ENCODE assay signal across 19 mouse cellular contexts in genomic region chr17:46040561-46040960, GRCm38 (mm10). TPM values are rescaled to one million over a fixed set of nuclear protein-coding genes. Genes with fewer than 3 reads are reported as not detected.
DNase-seq lines count a peak whose midpoint lies in the region; ATAC-seq and TF ChIP-seq lines count a peak whose summit lies in the region.
"Had no signal": no experiment of that assay in that cellular context is flagged by ENCODE, and none has a peak within 500 bp of the region (broad histone marks: within the 10 kb centered on the region; RNA-seq: fewer than 3 reads in every experiment).

No protein-coding gene starts in this region.

- H3K4me3 ChIP-seq in intestine, embryonic 15.5 days (replicated peaks): no peak overlapping the region
- H3K4me3 ChIP-seq in intestine, postnatal 0 days (ENCODE audit: low read depth, low read length): no peak overlapping the region
- H3K4me3 ChIP-seq in lung, embryonic 16.5 days (ENCODE audit: low read length): no peak overlapping the region
- no peak overlapping the region for H3K4me3 ChIP-seq in intestine, embryonic 16.5 days (ENCODE audit: low read length)
- H3K4me3 ChIP-seq: embryonic facial prominence, embryonic 12.5 days; erythroblast, embryonic 14.5 days; heart, embryonic 15.5 days; hindbrain, embryonic 13.5 days; layer of hippocampus, adult 2 months; midbrain, embryonic 13.5 days; neural tube, embryonic 13.5 days had no signal

- 0 out of 2 replicates have a peak, but pooled peaks cover 14% of the 10 kb centered on the region for H3K4me1 ChIP-seq in intestine, embryonic 15.5 days (replicated peaks)
- H3K4me1 ChIP-seq in intestine, postnatal 0 days (replicated peaks; ENCODE audit: control insufficient read depth, insufficient read depth, low read length): no peaks in the 10 kb centered on the region
- H3K4me1 ChIP-seq in lung, embryonic 16.5 days (replicated peaks; ENCODE audit: control insufficient read depth, insufficient read depth, low read length): peaks cover 23% of the 10 kb centered on the region
- 0 out of 2 replicates have a peak, but pooled peaks cover 4% of the 10 kb centered on the region for H3K4me1 ChIP-seq in intestine, embryonic 16.5 days (ENCODE audit: control insufficient read depth, insufficient read depth, low read length)
- H3K4me1 ChIP-seq: embryonic facial prominence, embryonic 12.5 days; hindbrain, embryonic 13.5 days; midbrain, embryonic 13.5 days; neural tube, embryonic 13.5 days had no signal

- no peaks in the 10 kb centered on the region for H3K36me3 ChIP-seq in intestine, embryonic 15.5 days
- H3K36me3 ChIP-seq in intestine, postnatal 0 days (ENCODE audit: control insufficient read depth, insufficient read depth): no peaks in the 10 kb centered on the region
- H3K36me3 ChIP-seq in lung, embryonic 16.5 days (ENCODE audit: control insufficient read depth, insufficient read depth, low read length): no peaks in the 10 kb centered on the region
- H3K36me3 ChIP-seq in intestine, embryonic 16.5 days (ENCODE audit: control insufficient read depth, insufficient read depth, low read length): no peaks in the 10 kb centered on the region
- H3K36me3 ChIP-seq: embryonic facial prominence, embryonic 12.5 days; heart, embryonic 15.5 days; hindbrain, embryonic 13.5 days; midbrain, embryonic 13.5 days; neural tube, embryonic 13.5 days had no signal

- peak overlapping the region; percentile 40; the same call in 1 of the 2 replicates for H3K27ac ChIP-seq in intestine, embryonic 15.5 days
- no peak overlapping the region for H3K27ac ChIP-seq in intestine, postnatal 0 days (ENCODE audit: low read depth, low read length)
- H3K27ac ChIP-seq in lung, embryonic 16.5 days (ENCODE audit: low read length): peak overlapping the region; percentile 32; the same call in 1 of the 2 replicates
- H3K27ac ChIP-seq in intestine, embryonic 16.5 days (ENCODE audit: low read length): 0 out of 2 replicates have a peak overlapping the region, but pooled peaks have one; percentile 1
- H3K27ac ChIP-seq: embryonic facial prominence, embryonic 12.5 days; heart, embryonic 15.5 days; hindbrain, embryonic 13.5 days; layer of hippocampus, adult 2 months; midbrain, embryonic 13.5 days; neural tube, embryonic 13.5 days had no signal

- no peak overlapping the region for H3K4me2 ChIP-seq in intestine, embryonic 15.5 days (replicated peaks)
- H3K4me2 ChIP-seq in intestine, postnatal 0 days (replicated peaks; ENCODE audit: low read depth): no peak overlapping the region
- H3K4me2 ChIP-seq in lung, embryonic 16.5 days (ENCODE audit: low read depth, low read length): no peak overlapping the region
- H3K4me2 ChIP-seq in intestine, embryonic 16.5 days (ENCODE audit: low read depth, low read length): no peak overlapping the region
- H3K4me2 ChIP-seq: embryonic facial prominence, embryonic 12.5 days; heart, embryonic 15.5 days; hindbrain, embryonic 13.5 days; midbrain, embryonic 13.5 days; neural tube, embryonic 13.5 days had no signal

- H3K9ac ChIP-seq in intestine, embryonic 15.5 days: no peak overlapping the region
- no peak overlapping the region for H3K9ac ChIP-seq in intestine, postnatal 0 days (ENCODE audit: low read depth, low read length)
- peak overlapping the region; percentile 36; the same call in 1 of the 2 replicates for H3K9ac ChIP-seq in lung, embryonic 16.5 days (ENCODE audit: low read length)
- H3K9ac ChIP-seq in intestine, embryonic 16.5 days (ENCODE audit: low read depth, low read length): no peak overlapping the region
- H3K9ac ChIP-seq: embryonic facial prominence, embryonic 12.5 days; forebrain, postnatal 0 days; heart, embryonic 15.5 days; hindbrain, embryonic 13.5 days; midbrain, embryonic 13.5 days; neural tube, embryonic 13.5 days had no signal

- no peak for DNase-seq in lung, postnatal 10 days
- no peak for DNase-seq in ovary, adult 18-20 months (ENCODE audit: low spot score)
- DNase-seq: cerebellum, adult 11 months; cerebellum, adult 9-11 months; forebrain, postnatal 0 days; lung, adult 2 months had no signal

- no peaks in the 10 kb centered on the region for H3K27me3 ChIP-seq in intestine, embryonic 15.5 days (replicated peaks)
- no peaks in the 10 kb centered on the region for H3K27me3 ChIP-seq in intestine, postnatal 0 days (replicated peaks; ENCODE audit: control insufficient read depth, insufficient read depth, low read length)
- H3K27me3 ChIP-seq in lung, embryonic 16.5 days (ENCODE audit: control insufficient read depth, insufficient read depth, low read depth, low read length): no peaks in the 10 kb centered on the region
- H3K27me3 ChIP-seq in intestine, embryonic 16.5 days (replicated peaks; ENCODE audit: control insufficient read depth, insufficient read depth, low read length): no peaks in the 10 kb centered on the region
- H3K27me3 ChIP-seq: embryonic facial prominence, embryonic 12.5 days; heart, embryonic 15.5 days; midbrain, embryonic 13.5 days; neural tube, embryonic 13.5 days had no signal

- H3K9me3 ChIP-seq in intestine, embryonic 15.5 days: no peaks in the 10 kb centered on the region
- H3K9me3 ChIP-seq in intestine, postnatal 0 days (ENCODE audit: control insufficient read depth): no peaks in the 10 kb centered on the region
- H3K9me3 ChIP-seq in lung, embryonic 16.5 days (ENCODE audit: control insufficient read depth, low read length): no peaks in the 10 kb centered on the region
- H3K9me3 ChIP-seq in intestine, embryonic 16.5 days (ENCODE audit: control insufficient read depth, low read length): no peaks in the 10 kb centered on the region
- H3K9me3 ChIP-seq: embryonic facial prominence, embryonic 12.5 days; heart, embryonic 15.5 days; hindbrain, embryonic 13.5 days; midbrain, embryonic 13.5 days; neural tube, embryonic 13.5 days had no signal

- no peak for TF ChIP-seq CTCF in intestine, postnatal 0 days (IDR thresholded peaks at IDR 0.05; ENCODE audit: low read depth)

- no peak for ATAC-seq in intestine, embryonic 15.5 days
- no peak for ATAC-seq in intestine, postnatal 0 days
- no peak for ATAC-seq in lung, embryonic 16.5 days (ENCODE audit: low read depth)
- no peak for ATAC-seq in intestine, embryonic 16.5 days
- ATAC-seq in megakaryocyte progenitor cell, adult 5-6 weeks (replicated peaks; ENCODE audit: poor library complexity): peak; percentile 24
- ATAC-seq in erythroblast, adult 5-6 weeks (replicated peaks; ENCODE audit: low FRiP score, poor library complexity, severe bottlenecking): no peak
- ATAC-seq: forebrain, postnatal 0 days; midbrain, embryonic 13.5 days had no signal

- WGBS in intestine, embryonic 15.5 days: 24% methylated on average over 6 of the region's 6 CpGs
- 44% methylated on average over 6 of the region's 6 CpGs for WGBS in intestine, postnatal 0 days
- WGBS in lung, embryonic 16.5 days: 10% methylated on average over 6 of the region's 6 CpGs
- whole genome bisulfite sequencing in intestine, embryonic 16.5 days: 32% methylated on average over 6 of the region's 6 CpGs

RNA-seq across cellular contexts. Expression of gene Vegfa, which starts 8.4 kb away (rescaled TPM):
- polyA plus RNA-seq in intestine, embryonic 15.5 days (2015; fragmentation: Nextera tagmentation; extraction: Ambion mirVana): 3.6 and 4.7 TPM in 2 replicates
- polyA plus RNA-seq in intestine, postnatal 0 days (2015; fragmentation: Nextera tagmentation; extraction: Ambion mirVana): 5.9 and 8.2 TPM in 2 replicates
- 4.5 and 5.7 TPM in 2 replicates for polyA plus RNA-seq in lung, embryonic 16.5 days (2015; fragmentation: Nextera tagmentation; extraction: Ambion mirVana)
- polyA plus RNA-seq in intestine, embryonic 16.5 days (2015; fragmentation: Nextera tagmentation; extraction: Ambion mirVana): 2.7 and 3.3 TPM in 2 replicates
- 32.8 and 38.3 TPM in 2 replicates for total RNA-seq in megakaryocyte progenitor cell, adult 5-6 weeks (2015)
- 47.8 and 54.2 TPM in 2 replicates for total RNA-seq in megakaryocyte progenitor cell, adult 5-6 weeks (2017)
- 8.8 and 14.8 TPM in 2 replicates for total RNA-seq in erythroblast, adult 5-6 weeks (2015; ENCODE audit: low replicate concordance)
- total RNA-seq in erythroblast, adult 5-6 weeks (2017; ENCODE audit: low replicate concordance): 5.7 and 11.3 TPM in 2 replicates
